Mouse (Mus musculus) myocyte (in vitro differentiated cells): Measurements from ENCODE around the gene Aif1.

ENCODE experiments used
- MYOD1 ChIP-seq, 3 experiments: IDR thresholded peaks; one replicate each; pipeline ENCODE4 v1.6.1; 2011; ENCODE audit warnings: control low read depth in 2 of 3, low read depth in 2 of 3, mild to moderate bottlenecking in 2 of 3, moderate library complexity in 1 of 3; ENCODE audit not compliant: insufficient read length in 2 of 3, control insufficient read depth in 1 of 3
- POLR2A ChIP-seq: IDR thresholded peaks from one replicate; pipeline ENCODE4 v1.6.1; 2011; ENCODE audit warnings: low read depth, mild to moderate bottlenecking, control low read depth, moderate library complexity; ENCODE audit not compliant: insufficient read length
- TCF12 ChIP-seq: IDR thresholded peaks from one replicate; pipeline ENCODE4 v1.6.1; 2011; ENCODE audit warnings: mild to moderate bottlenecking, control low read depth; ENCODE audit not compliant: poor library complexity, insufficient read depth, severe bottlenecking
- TCF3 ChIP-seq: IDR thresholded peaks from one replicate; pipeline ENCODE4 v1.6.1; 2011; ENCODE audit warnings: low read depth, control low read depth; ENCODE audit not compliant: insufficient read length

GRCm38 (mm10) chr17:35125081-35125480, 50.8 kb downstream of the Aif1 start:
- TF ChIP-seq POLR2A (no peak), TCF3 (no peak), MYOD1 (IDR thresholded peaks at IDR 0.05; ENCODE audit: control insufficient read depth in 1 of 3, insufficient read length in 2 of 3, low read depth in 2 of 3) (no peak), TCF12 (no peak)
